Mouse (Mus musculus) hindbrain, embryonic 12.5 days (tissue): ENCODE measurements at regions not wholly inside any gene's neighbourhood (a gene's known extent, or its start where the extent isn't known, plus 50 kb on each side); places are given as distances from the start of the nearest gene placed in this dataset.
"Not testable (repeated sequence)": the region's sequence is repeated elsewhere in the genome, so short reads cannot be mapped to it uniquely, and the experiment has no call there.

Experiments used
- ATAC-seq: fragments of 200-750 bp; cut with Nextera tagmentation; 2 replicates; pipeline ENCODE4 v1.8.0; 2017; ENCODE audit warnings: moderate TSS enrichment; ENCODE audit not compliant: low FRiP score
- H3K27ac ChIP-seq: fragments of 300-500 bp; sonication (generic); 2 replicates; pipeline ENCODE4 v1.5.1; 2016; ENCODE audit warnings: mild to moderate bottlenecking
- H3K27me3 ChIP-seq: fragments of 300-500 bp; sonication (generic); 2 replicates; pipeline ENCODE4 v1.6.1; 2016; ENCODE audit warnings: mild to moderate bottlenecking
- H3K36me3 ChIP-seq: fragments of 300-500 bp; sonication (generic); 2 replicates; pipeline ENCODE4 v1.6.1; 2016; ENCODE audit warnings: mild to moderate bottlenecking
- H3K4me1 ChIP-seq: fragments of 300-500 bp; sonication (generic); 2 replicates; pipeline ENCODE4 v1.6.1; 2016
- H3K4me2 ChIP-seq: fragments of 300-500 bp; sonication (generic); replicated peaks from 2 replicates; pipeline ENCODE4 v1.6.1; 2016; ENCODE audit warnings: mild to moderate bottlenecking
- H3K4me3 ChIP-seq: fragments of 300-500 bp; sonication (generic); 2 replicates; pipeline ENCODE4 v1.5.1; 2016; ENCODE audit warnings: mild to moderate bottlenecking
- H3K9ac ChIP-seq: fragments of 300-500 bp; sonication (generic); 2 replicates; pipeline ENCODE4 v1.6.1; 2016; ENCODE audit warnings: mild to moderate bottlenecking, moderate library complexity
- H3K9me3 ChIP-seq: fragments of 300-500 bp; sonication (generic); replicated peaks from 2 replicates; pipeline ENCODE4 v1.6.1; 2016; ENCODE audit warnings: mild to moderate bottlenecking
- WGBS: fragments of 180-500 bp; shearing (Covaris S2); methylation state at CpG from one replicate; pipeline ENCODE4 v1.1.7; 2016; 5-methylcytosine and 5-hydroxymethylcytosine counted together

DNA sequence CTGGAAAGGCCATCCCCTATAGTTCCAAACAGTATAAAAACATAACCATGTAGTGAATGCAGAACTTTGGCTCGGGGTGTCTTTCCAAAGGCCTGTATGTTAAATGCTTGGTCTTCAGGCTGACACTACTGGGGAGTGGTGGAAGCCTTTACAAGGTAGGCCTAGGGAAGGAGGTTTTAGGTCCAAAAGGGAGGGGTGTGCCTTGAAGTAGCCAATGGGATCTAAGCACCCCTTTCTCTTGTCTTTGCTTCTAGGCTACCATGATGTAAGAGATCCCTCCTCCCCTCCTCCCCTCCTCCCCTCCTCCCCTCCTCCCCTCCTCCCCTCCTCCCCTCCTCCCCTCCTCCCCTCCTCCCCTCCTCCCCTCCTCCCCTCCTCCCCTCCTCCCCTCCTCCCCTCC is 56.5 kb upstream of the Fzd7 start:
- not testable (repeated sequence) for H3K4me3 ChIP-seq, H3K9me3 ChIP-seq, ATAC-seq, H3K27me3 ChIP-seq, H3K36me3 ChIP-seq, H3K4me2 ChIP-seq, H3K9ac ChIP-seq, H3K27ac ChIP-seq
- WGBS = 93% methylated on average over 1 of the region's 1 CpGs
- H3K4me1 ChIP-seq = peaks cover 21% of the 10 kb centered on the region

GRCm38 (mm10) chr1:59426346-59427203 is 55.6 kb upstream of the Fzd7 start:
- Histone ChIP-seq H3K4me1 (peaks cover 21% of the 10 kb centered on the region), H3K9me3 (no peaks in the 10 kb centered on the region), H3K4me2 (no peak overlapping the region), H3K9ac (no peak overlapping the region), H3K36me3 (no peaks in the 10 kb centered on the region), H3K27me3 (no peaks in the 10 kb centered on the region), H3K4me3 (no peak overlapping the region), H3K27ac (no peak overlapping the region)
- ATAC-seq = no peak
- WGBS = 74% methylated on average over 9 of the region's 10 CpGs

DNA sequence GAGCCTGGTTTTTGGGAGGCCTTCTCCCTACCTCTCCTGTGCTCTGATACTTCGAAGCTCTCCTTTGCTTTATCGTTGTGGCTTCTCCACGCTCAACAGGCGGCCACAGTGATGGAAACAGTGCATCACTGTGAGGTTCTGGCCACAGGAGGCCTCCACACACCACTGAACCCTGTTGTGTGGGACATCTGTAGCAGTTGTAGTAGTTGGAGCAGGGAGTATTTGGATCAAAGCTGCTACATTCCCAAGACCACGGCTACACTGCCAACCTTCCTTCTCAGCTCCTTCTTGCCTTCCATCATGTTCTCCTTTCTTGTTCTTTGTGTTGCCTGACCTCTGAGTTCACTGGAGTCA is 55.0 kb upstream of the Fzd7 start:
- no peak overlapping the region for H3K4me2 ChIP-seq
- 34% methylated on average over 5 of the region's 5 CpGs for WGBS
- H3K36me3 ChIP-seq = no peaks in the 10 kb centered on the region
- no peaks in the 10 kb centered on the region for H3K27me3 ChIP-seq
- no peaks in the 10 kb centered on the region for H3K9me3 ChIP-seq
- H3K4me1 ChIP-seq = peaks cover 16% of the 10 kb centered on the region
- no peak overlapping the region for H3K9ac ChIP-seq
- ATAC-seq = no peak
- no peak overlapping the region for H3K4me3 ChIP-seq
- H3K27ac ChIP-seq = no peak overlapping the region

DNA sequence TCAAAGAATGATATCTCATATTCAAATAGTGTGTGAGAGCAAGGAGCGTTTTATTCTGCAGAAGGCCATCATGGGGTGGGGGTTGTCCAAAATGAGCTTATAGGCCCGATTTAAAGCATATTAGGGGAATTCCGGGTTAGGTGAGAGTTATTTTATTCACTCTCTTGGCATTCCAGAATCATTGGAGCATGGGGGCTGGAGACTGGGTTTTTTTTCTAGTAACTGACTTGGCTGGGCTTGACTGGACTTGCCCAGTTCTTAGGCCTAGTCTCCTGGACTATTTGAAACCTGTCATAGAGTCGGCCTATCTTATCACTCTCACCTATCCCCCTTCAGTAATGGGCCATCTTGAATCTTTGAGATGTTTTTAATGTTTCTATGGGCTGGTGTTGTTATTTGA is 52.9 kb upstream of the Fzd7 start:
- H3K4me1 ChIP-seq = no peaks in the 10 kb centered on the region
- WGBS = 87% methylated on average over 4 of the region's 4 CpGs
- H3K36me3 ChIP-seq = no peaks in the 10 kb centered on the region
- ATAC-seq = no peak
- H3K4me2 ChIP-seq = no peak overlapping the region
- H3K9me3 ChIP-seq = no peaks in the 10 kb centered on the region
- no peak overlapping the region for H3K27ac ChIP-seq
- no peak overlapping the region for H3K9ac ChIP-seq
- no peak overlapping the region for H3K4me3 ChIP-seq
- H3K27me3 ChIP-seq = no peaks in the 10 kb centered on the region

- Histone ChIP-seq H3K9me3 (no peaks in the 10 kb centered on the region), H3K27me3 (no peaks in the 10 kb centered on the region), H3K27ac (no peak overlapping the region), H3K4me3 (no peak overlapping the region), H3K9ac (no peak overlapping the region), H3K4me1 (no peaks in the 10 kb centered on the region), H3K4me2 (no peak overlapping the region), H3K36me3 (no peaks in the 10 kb centered on the region)
- no peak for ATAC-seq
- WGBS = 84% methylated on average over 3 of the region's 3 CpGs
Measured at GRCm38 (mm10) chr1:59430234-59430633, 52.0 kb upstream of the Fzd7 start.

DNA sequence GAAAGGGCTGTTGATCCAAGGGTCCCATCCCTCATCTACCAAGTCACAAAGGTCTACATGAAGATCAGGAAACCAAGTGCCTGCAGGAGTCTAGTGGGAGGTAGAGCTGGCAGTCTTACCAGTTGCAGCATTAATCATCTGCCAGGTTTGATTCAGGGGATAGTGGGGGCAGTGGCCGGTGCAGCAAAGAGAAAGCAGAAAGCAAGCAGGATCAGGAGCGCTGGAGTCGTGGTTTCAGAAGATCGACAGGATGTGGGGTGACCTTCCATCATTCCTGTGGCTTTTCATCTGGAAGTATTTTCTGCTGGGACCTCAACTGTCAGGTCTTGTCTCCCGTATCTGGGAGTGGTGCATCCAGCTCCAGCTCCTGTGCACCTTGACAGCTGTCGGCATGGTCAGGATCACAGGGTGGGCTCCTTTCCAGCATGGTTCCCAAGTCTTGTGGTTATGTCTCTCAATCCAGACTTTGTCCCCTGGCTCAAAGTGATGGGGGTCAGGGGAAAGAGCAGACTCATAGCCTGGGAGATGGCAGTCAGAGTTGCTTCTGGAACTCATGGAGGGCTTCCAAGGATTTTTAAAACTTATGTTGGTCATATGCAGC is 51.2 kb upstream of the Fzd7 start:
- no peaks in the 10 kb centered on the region for H3K27me3 ChIP-seq
- no peak overlapping the region for H3K4me3 ChIP-seq
- H3K4me2 ChIP-seq = no peak overlapping the region
- 93% methylated on average over 6 of the region's 6 CpGs for WGBS
- no peaks in the 10 kb centered on the region; the same call in 1 of the 2 replicates for H3K4me1 ChIP-seq
- no peak overlapping the region for H3K9ac ChIP-seq
- no peak for ATAC-seq
- H3K27ac ChIP-seq = no peak overlapping the region
- no peaks in the 10 kb centered on the region for H3K36me3 ChIP-seq
- no peaks in the 10 kb centered on the region for H3K9me3 ChIP-seq
